Mouse (Mus musculus): ENCODE measurements around the gene Gsap. TPM values are rescaled to one million over a fixed set of nuclear protein-coding genes. Genes with fewer than 3 reads are reported as not detected.

Gene Gsap
- 2.2 and 2.4 TPM in 2 replicates for polyA plus RNA-seq (2012; rRNA removed)

GRCm38 (mm10) chr5:21185764-21186685 is at the start of gene Gsap:
Gsap (plus strand) TSS chr5:21186255.

Other genes starting within 250 kb of the Gsap start
- gene Rsbn1l, start 229.9 kb upstream of the Gsap start, polyA plus RNA-seq (2012; rRNA removed): 4.2 and 6.7 TPM in 2 replicates
- gene Ptpn12, start 130.3 kb upstream of the Gsap start, polyA plus RNA-seq (2012; rRNA removed): 39.1 and 45.1 TPM in 2 replicates
- 44.0 and 63.5 TPM in 2 replicates for gene Fgl2, start 186.4 kb downstream of the Gsap start, polyA plus RNA-seq (2012; rRNA removed)
- 1.5 TPM in 2 replicates for gene Ccdc146, start 238.4 kb downstream of the Gsap start, polyA plus RNA-seq (2012; rRNA removed)
- gene Fam185a, start 238.7 kb downstream of the Gsap start, polyA plus RNA-seq (2012; rRNA removed): 4.0 and 6.5 TPM in 2 replicates

Measured in ovary, adult 2 months (tissue).